Mouse (Mus musculus) bone marrow macrophage, adult 2 months (primary cell): Measurements from ENCODE around the gene Slc22a21. TPM values are rescaled to one million over a fixed set of nuclear protein-coding genes. Genes with fewer than 3 reads are reported as not detected.
"Not testable (repeated sequence)": the region's sequence is repeated elsewhere in the genome, so short reads cannot be mapped to it uniquely, and the experiment has no call there.

ENCODE experiments used
- H3K27ac ChIP-seq: 2 replicates; pipeline ENCODE4 v1.5.1; 2012; ENCODE audit warnings: low read depth, low read length; ENCODE audit not compliant: insufficient read depth
- H3K4me1 ChIP-seq: 2 replicates; pipeline ENCODE4 v1.6.1; 2012; ENCODE audit warnings: low read length; ENCODE audit not compliant: control insufficient read depth, insufficient read depth
- H3K4me3 ChIP-seq: 2 replicates; pipeline ENCODE4 v1.5.1; 2012; ENCODE audit warnings: mild to moderate bottlenecking, low read length, moderate library complexity; ENCODE audit not compliant: insufficient read depth
- CTCF ChIP-seq: IDR thresholded peaks from 2 replicates; pipeline ENCODE4 v1.5.1; 2012; ENCODE audit warnings: low read depth, mild to moderate bottlenecking, low read length, moderate library complexity
- POLR2A ChIP-seq: IDR thresholded peaks from 2 replicates; pipeline ENCODE4 v1.6.1; 2012; ENCODE audit warnings: mild to moderate bottlenecking, low read depth, low read length, borderline replicate concordance
- polyA plus RNA-seq: library from polyadenylated mRNA; stranded (reverse); fragments of >200 nt; gene quantifications from 2 replicates; pipeline ENCODE4 v1.2.4, GENCODE M21; 2012; ENCODE audit not compliant: missing spikeins, insufficient read depth, insufficient read length

Slc22a21 gene
- polyA plus RNA-seq, 1 experiment, result 10.3 TPM

DNA sequence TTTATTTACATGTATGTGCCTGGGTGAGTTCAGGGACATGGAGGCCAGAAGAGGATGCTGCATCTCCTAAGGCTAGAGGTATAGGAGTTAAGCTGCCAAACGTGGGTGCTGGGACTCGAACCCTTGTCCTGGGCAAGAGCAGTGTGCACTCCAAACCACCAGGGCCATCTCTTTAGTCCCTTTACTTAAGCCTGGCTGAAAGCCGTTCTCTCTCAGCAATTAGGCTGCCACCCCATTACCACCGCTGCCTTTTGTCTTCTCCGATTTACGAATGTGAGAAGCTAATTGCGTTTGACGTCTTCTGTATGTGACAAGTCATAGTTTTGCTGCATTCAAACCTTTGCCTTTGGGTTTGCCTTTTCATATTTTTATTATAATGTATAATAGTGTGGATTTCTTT is 35.9 kb upstream of the Slc22a21 start:
- Histone ChIP-seq H3K4me3 (no peak overlapping the region), H3K4me1 (peaks cover 15% of the 10 kb centered on the region)
- TF ChIP-seq CTCF (no peak), POLR2A (no peak)

DNA sequence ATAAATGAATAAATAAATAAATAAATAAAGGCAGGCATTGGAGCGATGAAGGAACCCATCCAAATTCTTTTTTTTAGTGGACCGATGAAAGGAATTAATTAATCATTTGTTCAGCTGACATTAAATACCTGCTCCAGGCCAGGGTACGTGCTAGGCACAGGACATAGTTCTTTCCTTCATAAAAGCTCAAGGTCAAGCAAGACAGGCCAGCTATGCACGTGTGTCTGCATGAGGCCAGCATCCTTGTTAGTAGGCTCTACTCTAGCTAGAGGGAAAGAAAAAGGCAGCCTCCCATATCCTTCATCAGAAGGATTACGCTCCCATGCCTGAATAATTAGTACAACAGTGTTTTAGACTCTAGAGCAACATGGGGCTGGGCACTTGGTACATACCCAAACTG is 32.8 kb upstream of the Slc22a21 start:
- H3K4me3 ChIP-seq, result no peak overlapping the region
- no peak for TF ChIP-seq POLR2A
- TF ChIP-seq CTCF, result no peak
- peaks cover 3% of the 10 kb centered on the region for H3K4me1 ChIP-seq

More for the DNA sequence above, 35.9 kb upstream of the Slc22a21 start:
- no peak overlapping the region for H3K27ac ChIP-seq

GRCm38 (mm10) chr11:54011255-54011654 is 31.1 kb upstream of the Slc22a21 start:
- TF ChIP-seq POLR2A, result no peak
- no peak for TF ChIP-seq CTCF
- no peak overlapping the region for H3K4me3 ChIP-seq
- no peak overlapping the region for H3K27ac ChIP-seq
- H3K4me1 ChIP-seq, result no peaks in the 10 kb centered on the region

More for the DNA sequence above, 32.8 kb upstream of the Slc22a21 start:
- no peak overlapping the region for H3K27ac ChIP-seq

- H3K4me1 ChIP-seq, result no peaks in the 10 kb centered on the region
- no peak overlapping the region for H3K4me3 ChIP-seq
- TF ChIP-seq CTCF (no peak), POLR2A (no peak)
- H3K27ac ChIP-seq, result no peak overlapping the region
These were observed 28.3 kb upstream of the Slc22a21 start for GRCm38 (mm10) chr11:54008416-54008920.

DNA sequence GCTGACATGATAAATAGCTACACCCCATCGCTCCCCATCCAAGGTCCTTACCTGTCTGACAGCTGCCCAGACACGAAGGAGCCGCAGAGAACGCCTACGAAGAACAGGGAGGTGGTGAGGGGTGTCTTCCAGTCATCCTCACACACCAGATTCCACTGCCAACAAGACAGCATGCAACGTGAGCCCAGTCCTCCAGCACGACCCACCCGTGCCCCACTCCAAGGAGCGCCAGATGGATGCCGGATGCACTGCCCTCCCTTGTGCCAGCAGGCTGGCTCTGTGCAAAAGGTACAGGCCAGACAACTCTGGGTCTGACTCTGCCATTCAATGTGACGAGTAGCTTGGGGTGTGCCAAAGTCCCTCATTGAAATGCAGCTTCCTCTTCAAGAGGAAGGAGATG is 27.6 kb upstream of the Slc22a21 start:
- Histone ChIP-seq H3K4me3 (no peak overlapping the region), H3K4me1 (no peaks in the 10 kb centered on the region), H3K27ac (no peak overlapping the region)
- TF ChIP-seq CTCF (no peak), POLR2A (no peak)

DNA sequence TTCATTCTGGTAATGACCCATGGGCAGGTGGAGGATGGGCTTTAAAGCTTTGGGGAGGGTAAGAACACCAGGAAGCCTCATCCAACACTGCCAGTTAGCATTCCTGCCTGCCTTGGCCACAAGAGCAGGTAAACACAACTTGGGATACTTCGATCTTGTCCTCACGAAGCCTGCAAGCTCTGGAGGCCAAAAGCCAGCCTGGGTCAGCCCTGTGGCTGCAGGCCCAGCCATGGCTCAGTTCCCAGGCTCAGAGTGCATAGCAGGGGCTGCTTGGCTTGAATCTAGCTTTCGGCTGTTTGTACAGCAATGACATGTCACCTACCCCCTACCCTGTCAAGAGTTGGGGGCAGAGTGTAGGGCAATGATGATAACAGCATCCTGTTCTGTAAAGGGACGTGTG is 26.8 kb upstream of the Slc22a21 start:
- peaks cover 2% of the 10 kb centered on the region for H3K4me1 ChIP-seq
- no peak overlapping the region for H3K27ac ChIP-seq
- TF ChIP-seq POLR2A (no peak), CTCF (no peak)
- H3K4me3 ChIP-seq, result no peak overlapping the region

GRCm38 (mm10) chr11:54006362-54006761 is 26.2 kb upstream of the Slc22a21 start:
- H3K27ac ChIP-seq, H3K4me3 ChIP-seq, H3K4me1 ChIP-seq: not testable (repeated sequence)

- TF ChIP-seq CTCF (no peak), POLR2A (no peak)
- Histone ChIP-seq H3K4me1 (peaks cover 2% of the 10 kb centered on the region), H3K4me3 (no peak overlapping the region), H3K27ac (no peak overlapping the region)
These were observed 24.6 kb upstream of the Slc22a21 start for GRCm38 (mm10) chr11:54004734-54005133.

DNA sequence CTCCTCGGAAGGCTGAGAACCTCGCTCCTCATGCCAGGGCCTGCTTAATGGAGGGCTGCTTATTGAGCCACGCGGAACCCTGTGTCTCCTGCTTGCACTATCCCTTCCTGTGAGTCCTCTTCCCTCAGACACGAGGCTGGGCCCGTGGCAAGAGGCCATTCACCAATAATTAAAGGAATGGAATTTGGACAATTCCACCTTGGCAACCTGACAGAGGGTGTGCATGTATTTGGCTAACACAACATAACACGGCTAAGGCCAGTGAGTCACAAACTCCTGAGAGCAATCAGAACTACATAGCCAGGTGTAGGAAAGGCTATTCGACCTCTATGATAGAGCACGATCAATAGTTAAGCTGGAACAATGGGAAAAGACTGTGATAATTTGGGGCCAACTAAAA is 24.1 kb upstream of the Slc22a21 start:
- H3K4me3 ChIP-seq, result no peak overlapping the region
- TF ChIP-seq CTCF (no peak), POLR2A (no peak)
- H3K4me1 ChIP-seq, result peaks cover 2% of the 10 kb centered on the region
- H3K27ac ChIP-seq, result no peak overlapping the region

- H3K27ac ChIP-seq, H3K4me1 ChIP-seq: not testable (repeated sequence)
- peak; percentile 31; the same call in 1 of the 2 replicates for TF ChIP-seq CTCF
These were observed 22.9 kb upstream of the Slc22a21 start for GRCm38 (mm10) chr11:54002761-54003717.

More at GRCm38 (mm10) chr11:54002761-54003717, 22.9 kb upstream of the Slc22a21 start:
- H3K4me3 ChIP-seq, result not testable (repeated sequence)
